Comparison of ENCODE assay signal across 7 mouse cellular contexts in the genomic region with DNA sequence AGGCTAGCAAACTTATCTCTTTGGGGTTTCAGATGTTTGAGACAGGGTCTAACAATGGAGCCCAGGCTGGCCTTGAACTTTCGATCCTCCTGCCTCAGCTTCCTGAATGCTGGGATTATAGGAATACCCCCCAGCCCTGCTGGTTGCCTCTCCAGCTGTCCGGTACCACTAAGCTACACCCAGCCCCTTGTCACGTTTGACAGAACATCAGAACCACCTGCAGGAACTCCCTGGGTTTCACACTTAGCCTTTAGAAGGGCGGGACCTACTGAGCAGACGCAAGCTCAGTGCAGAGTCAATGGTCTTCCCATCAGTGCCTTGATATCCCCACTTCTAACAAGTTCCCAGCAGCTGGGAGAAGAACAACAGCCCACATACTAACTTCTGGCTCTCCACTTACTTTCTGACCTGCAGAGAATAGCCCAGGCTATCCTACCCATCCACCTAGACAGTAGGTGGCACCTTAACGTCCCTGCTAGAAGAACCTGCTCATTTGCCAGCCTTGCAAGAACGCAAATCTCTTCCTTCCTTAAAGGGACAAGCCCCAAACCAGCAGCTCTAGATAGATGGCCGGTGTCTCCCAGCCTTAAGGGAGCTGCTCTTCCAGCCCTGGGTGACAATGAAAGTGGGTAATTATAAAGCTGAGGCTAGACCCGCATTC. TPM values are rescaled to one million over a fixed set of nuclear protein-coding genes. Genes with fewer than 3 reads are reported as not detected.
DNase-seq lines count a peak whose midpoint lies in the region; ATAC-seq and TF ChIP-seq lines count a peak whose summit lies in the region.

No protein-coding gene starts in this region.

- no peaks in the 10 kb centered on the region for H3K27me3 ChIP-seq in lung, postnatal 0 days (replicated peaks; ENCODE audit: insufficient read depth, low read length)
- H3K27me3 ChIP-seq in forebrain, embryonic 11.5 days (ENCODE audit: control insufficient read depth, insufficient read depth, low read length) = no peaks in the 10 kb centered on the region
- H3K27me3 ChIP-seq in kidney, postnatal 0 days (ENCODE audit: insufficient read depth, low read length) = no peaks in the 10 kb centered on the region
- no peaks in the 10 kb centered on the region for H3K27me3 ChIP-seq in neural tube, embryonic 14.5 days (ENCODE audit: control insufficient read depth, insufficient read depth, low read length)

- TF ChIP-seq CTCF in lung, postnatal 0 days (IDR thresholded peaks at IDR 0.05) = peak; percentile 5; the same call in 1 of the 2 replicates
- TF ChIP-seq CTCF in kidney, postnatal 0 days (IDR thresholded peaks at IDR 0.05; ENCODE audit: low read depth) = no peak

- 57% methylated on average over 9 of the region's 9 CpGs for WGBS in lung, postnatal 0 days
- 70% methylated on average over 9 of the region's 9 CpGs for WGBS in forebrain, embryonic 11.5 days
- WGBS in kidney, postnatal 0 days = 47% methylated on average over 9 of the region's 9 CpGs
- WGBS in neural tube, embryonic 14.5 days = 57% methylated on average over 9 of the region's 9 CpGs

- ATAC-seq in lung, postnatal 0 days = no peak
- ATAC-seq in forebrain, embryonic 11.5 days (replicated peaks; ENCODE audit: low FRiP score) = 0 out of 2 replicates have a peak, but pooled peaks have one; percentile 9
- ATAC-seq in kidney, postnatal 0 days (replicated peaks; ENCODE audit: low FRiP score, low read depth) = no peak
- no peak for ATAC-seq in neural tube, embryonic 14.5 days (ENCODE audit: low read depth)

- no peak overlapping the region for H3K27ac ChIP-seq in lung, postnatal 0 days (ENCODE audit: low read length)
- no peak overlapping the region for H3K27ac ChIP-seq in forebrain, embryonic 11.5 days (ENCODE audit: low read depth, low read length)
- peak overlapping the region; percentile 83 for H3K27ac ChIP-seq in kidney, postnatal 0 days
- H3K27ac ChIP-seq in neural tube, embryonic 14.5 days (ENCODE audit: low read depth, low read length) = peak overlapping the region; percentile 71; the same call in 1 of the 2 replicates

- TF ChIP-seq EP300 in lung, postnatal 0 days (IDR thresholded peaks at IDR 0.05) = no peak

- peak overlapping the region; percentile 23 for H3K4me3 ChIP-seq in lung, postnatal 0 days (ENCODE audit: low read depth, low read length)
- no peak overlapping the region for H3K4me3 ChIP-seq in forebrain, embryonic 11.5 days (ENCODE audit: low read depth, low read length)
- peak overlapping the region; percentile 26 for H3K4me3 ChIP-seq in kidney, postnatal 0 days (replicated peaks; ENCODE audit: low read depth, low read length)
- peak overlapping the region; percentile 17; the same call in 1 of the 2 replicates for H3K4me3 ChIP-seq in neural tube, embryonic 14.5 days (ENCODE audit: low read depth, low read length)

- H3K4me2 ChIP-seq in lung, postnatal 0 days (replicated peaks; ENCODE audit: low read depth, low read length) = peak overlapping the region; percentile 63
- H3K4me2 ChIP-seq in forebrain, embryonic 11.5 days (ENCODE audit: low read depth, low read length, severe bottlenecking) = peak overlapping the region; percentile 44; the same call in 1 of the 2 replicates
- H3K4me2 ChIP-seq in kidney, postnatal 0 days (ENCODE audit: low read length) = peak overlapping the region; percentile 60
- H3K4me2 ChIP-seq in neural tube, embryonic 14.5 days (ENCODE audit: low read depth, low read length) = peak overlapping the region; percentile 60

- no peaks in the 10 kb centered on the region for H3K36me3 ChIP-seq in lung, postnatal 0 days (ENCODE audit: insufficient read depth, low read length)
- H3K36me3 ChIP-seq in forebrain, embryonic 11.5 days (ENCODE audit: control insufficient read depth, insufficient read depth, low read length) = no peaks in the 10 kb centered on the region
- no peaks in the 10 kb centered on the region for H3K36me3 ChIP-seq in kidney, postnatal 0 days (ENCODE audit: insufficient read depth, low read length)
- H3K36me3 ChIP-seq in neural tube, embryonic 14.5 days (ENCODE audit: control insufficient read depth, insufficient read depth, low read length) = no peaks in the 10 kb centered on the region

- 0 out of 2 replicates have a peak, but pooled peaks cover 2% of the 10 kb centered on the region for H3K4me1 ChIP-seq in lung, postnatal 0 days (ENCODE audit: insufficient read depth, low read depth, low read length)
- 0 out of 2 replicates have a peak, but pooled peaks cover 3% of the 10 kb centered on the region for H3K4me1 ChIP-seq in forebrain, embryonic 11.5 days (replicated peaks; ENCODE audit: control insufficient read depth, insufficient read depth, low read length)
- peaks cover 25% of the 10 kb centered on the region for H3K4me1 ChIP-seq in kidney, postnatal 0 days (replicated peaks; ENCODE audit: insufficient read depth, low read length)
- peaks cover 9% of the 10 kb centered on the region; the same call in 1 of the 2 replicates for H3K4me1 ChIP-seq in neural tube, embryonic 14.5 days (ENCODE audit: control insufficient read depth, insufficient read depth, low read length)

- no peak for DNase-seq in lung, postnatal 0 days (ENCODE audit: low spot score)
- no peak for DNase-seq in lung, postnatal 25 days (ENCODE audit: low spot score)
- DNase-seq in forebrain, embryonic 11.5 days (ENCODE audit: low spot score) = no peak
- no peak for DNase-seq in kidney, postnatal 0 days (ENCODE audit: low spot score)
- no peak for DNase-seq in MN1 (ENCODE audit: low spot score)
- no peak for DNase-seq in urinary bladder, postnatal 4 days (ENCODE audit: low spot score in 2 of 2)

- no peak overlapping the region for H3K9ac ChIP-seq in lung, postnatal 0 days (replicated peaks; ENCODE audit: low read depth)
- peak overlapping the region; percentile 45 for H3K9ac ChIP-seq in forebrain, embryonic 11.5 days (ENCODE audit: low read length)
- H3K9ac ChIP-seq in kidney, postnatal 0 days (ENCODE audit: low read depth, low read length) = peak overlapping the region; percentile 50; the same call in 1 of the 2 replicates
- H3K9ac ChIP-seq in neural tube, embryonic 14.5 days (replicated peaks; ENCODE audit: low read depth, low read length) = peak overlapping the region; percentile 42; the same call in 1 of the 2 replicates

- H3K9me3 ChIP-seq in lung, postnatal 0 days (ENCODE audit: low read length) = no peaks in the 10 kb centered on the region
- H3K9me3 ChIP-seq in forebrain, embryonic 11.5 days (ENCODE audit: control insufficient read depth, low read length) = no peaks in the 10 kb centered on the region
- H3K9me3 ChIP-seq in kidney, postnatal 0 days (replicated peaks; ENCODE audit: low read length) = no peaks in the 10 kb centered on the region
- no peaks in the 10 kb centered on the region for H3K9me3 ChIP-seq in neural tube, embryonic 14.5 days (ENCODE audit: control insufficient read depth, low read length)

RNA-seq across cellular contexts. Expression of a gene that starts 10.9 kb away (rescaled TPM):
- polyA plus RNA-seq in lung, postnatal 0 days (2015; fragmentation: Nextera tagmentation; extraction: Ambion mirVana) = 0.78 and 1.2 TPM in 2 replicates
- polyA plus RNA-seq in forebrain, embryonic 11.5 days (2014; fragmentation: Nextera tagmentation; extraction: Ambion mirVana) = 4.6 TPM in 1 of 2 replicates, not detected in the other
- 0.22 TPM in 1 of 2 replicates, not detected in the other for polyA plus RNA-seq in kidney, postnatal 0 days (2015; fragmentation: Nextera tagmentation; extraction: Ambion mirVana)
- polyA plus RNA-seq in neural tube, embryonic 14.5 days (2014; fragmentation: Nextera tagmentation; extraction: Ambion mirVana) = not detected in 2 replicates

Comparison
In these comparisons a context has a peak if more than half of its experiments do, and no peak if none do; other contexts are left out.
1. H3K27ac ChIP-seq: peak in kidney, postnatal 0 days (single experiment) and neural tube, embryonic 14.5 days (single experiment); none in lung, postnatal 0 days (single experiment) and forebrain, embryonic 11.5 days (single experiment).
2. Peak in every context shown above with its lines, with median percentiles within 50 percentile points of each other: H3K4me2 ChIP-seq.